Mouse (Mus musculus): ENCODE results near the gene Mybphl.

DNA sequence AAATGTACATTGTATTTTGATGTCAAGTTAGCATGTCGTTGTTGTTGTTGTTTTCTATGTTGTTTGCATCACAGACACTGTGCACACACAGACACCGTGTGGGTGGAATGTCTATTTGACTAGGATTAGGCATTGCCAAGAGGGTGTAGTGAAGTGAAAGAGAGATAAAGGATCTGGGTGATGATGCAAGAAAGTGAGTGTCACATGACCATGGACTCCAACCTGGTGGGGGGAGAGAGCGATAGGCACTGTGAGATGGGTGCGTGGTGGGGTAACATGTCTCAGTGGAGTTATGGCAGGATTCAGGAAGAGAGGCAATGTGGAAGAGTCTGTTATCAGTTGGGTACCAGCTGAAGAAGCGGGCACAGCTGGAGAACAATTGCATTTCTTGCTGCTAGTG, 4.0 kb downstream of the Mybphl start:
- TF ChIP-seq CTCF (IDR thresholded peaks at IDR 0.05; ENCODE audit: insufficient read depth, low read depth, low read length), result no peak
- no peak for TF ChIP-seq POLR2A (IDR thresholded peaks at IDR 0.05; ENCODE audit: insufficient read depth, low read depth, low read length)
